Mouse (Mus musculus) liver, embryonic 12.5 days (tissue): ENCODE measurements around the gene Cd164. TPM values are rescaled to one million over a fixed set of nuclear protein-coding genes. Genes with fewer than 3 reads are reported as not detected.

ENCODE experiments used
- ATAC-seq: fragments of 200-750 bp; cut with Nextera tagmentation; 2 replicates; pipeline ENCODE4 v1.8.0; 2017; ENCODE audit warnings: moderate number of reproducible peaks, mild to moderate bottlenecking, moderate library complexity
- H3K27ac ChIP-seq: fragments of 300-500 bp; sonication (generic); 2 replicates; pipeline ENCODE4 v1.5.1; 2016; ENCODE audit warnings: mild to moderate bottlenecking
- H3K27me3 ChIP-seq: fragments of 300-500 bp; sonication (generic); replicated peaks from 2 replicates; pipeline ENCODE4 v1.6.1; 2016; ENCODE audit warnings: mild to moderate bottlenecking, moderate library complexity
- H3K36me3 ChIP-seq: fragments of 300-500 bp; sonication (generic); 2 replicates; pipeline ENCODE4 v1.6.1; 2016; ENCODE audit warnings: mild to moderate bottlenecking, moderate library complexity
- H3K4me1 ChIP-seq: fragments of 300-500 bp; sonication (generic); 2 replicates; pipeline ENCODE4 v1.6.1; 2016
- H3K4me2 ChIP-seq: fragments of 300-500 bp; sonication (generic); 2 replicates; pipeline ENCODE4 v1.6.1; 2016; ENCODE audit warnings: mild to moderate bottlenecking, moderate library complexity
- H3K4me3 ChIP-seq: fragments of 300-500 bp; sonication (generic); 2 replicates; pipeline ENCODE4 v1.5.1; 2016; ENCODE audit warnings: mild to moderate bottlenecking, moderate library complexity
- H3K9ac ChIP-seq: fragments of 300-500 bp; sonication (generic); 2 replicates; pipeline ENCODE4 v1.6.1; 2016; ENCODE audit warnings: mild to moderate bottlenecking, moderate library complexity
- H3K9me3 ChIP-seq: fragments of 300-500 bp; sonication (generic); replicated peaks from 2 replicates; pipeline ENCODE4 v1.6.1; 2016; ENCODE audit warnings: mild to moderate bottlenecking, moderate library complexity
- WGBS: fragments of 180-500 bp; shearing (Covaris S2); methylation state at CpG from one replicate; pipeline ENCODE4 v1.1.7; 2016; ENCODE audit not compliant: insufficient replicate concordance; 5-methylcytosine and 5-hydroxymethylcytosine counted together
- polyA plus RNA-seq: library from polyadenylated mRNA; unstranded; fragments of >200 nt; fragmentation: Nextera tagmentation; extraction: Ambion mirVana; gene quantifications from 2 replicates; pipeline ENCODE4 v1.2.1, GENCODE M21; 2016

Gene Cd164
- polyA plus RNA-seq, 1 experiment from 2014 or later = 83.6 TPM

DNA sequence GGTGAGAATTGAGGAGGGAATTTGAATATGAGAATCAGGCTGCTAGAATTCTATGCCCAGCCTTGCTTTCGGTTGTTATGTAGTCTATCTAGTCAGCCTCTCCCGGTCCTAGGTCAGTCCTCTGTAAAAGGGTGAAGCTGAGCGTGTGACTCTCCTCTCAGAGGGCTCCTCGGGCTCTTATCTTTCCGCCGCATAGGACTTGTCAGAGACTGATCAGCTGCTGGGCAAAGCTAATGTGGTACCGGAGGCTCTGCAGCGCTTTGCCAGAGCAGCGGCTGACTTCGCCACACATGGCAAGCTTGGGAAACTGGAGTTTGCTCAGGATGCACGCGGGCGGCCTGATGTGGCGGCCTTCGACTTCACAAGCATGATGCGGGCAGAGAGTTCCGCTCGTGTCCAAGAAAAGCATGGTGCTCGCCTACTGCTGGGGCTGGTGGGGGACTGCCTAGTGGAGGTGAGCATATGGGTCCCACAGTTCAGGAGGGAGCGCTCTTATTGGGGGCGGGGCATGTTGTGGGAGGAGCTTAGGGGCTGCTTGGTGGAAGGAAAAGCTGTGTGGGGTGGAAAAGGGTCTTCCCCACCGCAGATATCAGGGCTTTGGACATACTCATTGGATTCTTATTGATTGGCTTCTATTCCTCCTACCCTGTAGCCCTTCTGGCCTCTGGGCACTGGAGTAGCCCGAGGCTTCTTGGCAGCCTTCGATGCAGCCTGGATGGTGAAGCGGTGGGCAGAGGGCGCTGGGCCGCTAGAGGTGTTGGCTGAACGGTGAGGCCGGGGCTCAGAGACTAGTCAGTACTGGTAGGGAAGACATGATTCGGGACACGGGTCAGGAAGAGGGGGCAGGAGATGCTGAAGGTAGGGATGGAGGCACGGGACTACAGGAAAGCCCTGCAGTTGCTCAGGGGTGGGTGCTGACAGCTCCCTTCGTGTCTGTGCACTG is 38.0 kb upstream of the Cd164 start:
- H3K4me2 ChIP-seq = peak overlapping the region; percentile 55
- no peak overlapping the region for H3K9ac ChIP-seq
- peak; percentile 73 for ATAC-seq
- no peak overlapping the region for H3K27ac ChIP-seq
- peaks cover 4% of the 10 kb centered on the region for H3K27me3 ChIP-seq
- no peak overlapping the region for H3K4me3 ChIP-seq
- H3K9me3 ChIP-seq = no peaks in the 10 kb centered on the region
- peaks cover 51% of the 10 kb centered on the region for H3K4me1 ChIP-seq
- whole genome bisulfite sequencing = 46% methylated on average over 33 of the region's 33 CpGs
- peaks cover 45% of the 10 kb centered on the region for H3K36me3 ChIP-seq

DNA sequence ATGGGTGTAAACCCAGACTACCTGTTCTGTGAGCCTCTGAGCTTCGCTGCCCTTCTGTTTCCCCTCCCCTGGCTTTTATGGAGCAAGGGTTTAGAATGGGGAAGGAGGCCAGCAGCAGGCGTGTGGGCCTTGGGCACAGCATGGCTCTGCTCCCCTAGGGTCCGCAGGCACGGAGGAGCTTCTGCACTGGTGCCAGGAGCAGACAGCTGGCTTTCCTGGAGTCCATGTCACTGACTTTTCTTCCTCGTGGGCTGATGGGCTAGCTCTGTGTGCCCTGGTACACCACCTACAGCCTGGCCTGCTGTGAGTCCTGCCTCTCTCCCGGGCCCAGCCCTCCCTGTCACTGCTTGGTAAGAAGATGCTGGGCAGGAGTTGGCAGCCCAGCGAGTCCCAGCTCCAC is 36.8 kb upstream of the Cd164 start:
- 80% methylated on average over 7 of the region's 7 CpGs for WGBS
- Histone ChIP-seq H3K27ac (no peak overlapping the region), H3K27me3 (peaks cover 4% of the 10 kb centered on the region), H3K9me3 (no peaks in the 10 kb centered on the region), H3K4me2 (no peak overlapping the region), H3K9ac (no peak overlapping the region), H3K4me1 (peaks cover 39% of the 10 kb centered on the region), H3K36me3 (peaks cover 57% of the 10 kb centered on the region), H3K4me3 (no peak overlapping the region)
- ATAC-seq = no peak

DNA sequence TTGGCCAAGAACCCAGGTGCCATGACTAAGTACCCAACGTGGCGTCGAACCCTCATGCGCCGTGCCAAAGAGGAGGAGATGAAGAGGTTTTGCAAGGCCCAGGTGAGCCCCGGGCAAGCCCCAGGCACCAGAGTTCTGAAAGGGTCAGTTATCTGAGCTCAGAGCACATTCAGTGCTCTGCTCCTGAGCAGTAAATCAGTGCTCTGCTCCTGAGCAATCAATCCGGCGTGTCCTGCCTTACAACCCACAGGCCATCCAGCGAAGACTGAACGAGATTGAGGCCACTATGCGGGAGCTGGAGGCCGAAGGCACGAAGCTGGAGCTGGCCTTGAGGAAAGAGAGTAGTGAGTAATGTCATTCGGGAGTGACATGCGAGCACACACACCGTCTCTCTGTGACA is 33.4 kb upstream of the Cd164 start:
- 85% methylated on average over 16 of the region's 16 CpGs for WGBS
- ATAC-seq = no peak
- no peak overlapping the region for H3K27ac ChIP-seq
- H3K4me1 ChIP-seq = peaks cover 33% of the 10 kb centered on the region
- no peak overlapping the region for H3K4me2 ChIP-seq
- H3K27me3 ChIP-seq = peaks cover 9% of the 10 kb centered on the region; the same call in 1 of the 2 replicates
- peaks cover 59% of the 10 kb centered on the region for H3K36me3 ChIP-seq
- H3K9ac ChIP-seq = no peak overlapping the region
- no peaks in the 10 kb centered on the region for H3K9me3 ChIP-seq
- no peak overlapping the region for H3K4me3 ChIP-seq

DNA sequence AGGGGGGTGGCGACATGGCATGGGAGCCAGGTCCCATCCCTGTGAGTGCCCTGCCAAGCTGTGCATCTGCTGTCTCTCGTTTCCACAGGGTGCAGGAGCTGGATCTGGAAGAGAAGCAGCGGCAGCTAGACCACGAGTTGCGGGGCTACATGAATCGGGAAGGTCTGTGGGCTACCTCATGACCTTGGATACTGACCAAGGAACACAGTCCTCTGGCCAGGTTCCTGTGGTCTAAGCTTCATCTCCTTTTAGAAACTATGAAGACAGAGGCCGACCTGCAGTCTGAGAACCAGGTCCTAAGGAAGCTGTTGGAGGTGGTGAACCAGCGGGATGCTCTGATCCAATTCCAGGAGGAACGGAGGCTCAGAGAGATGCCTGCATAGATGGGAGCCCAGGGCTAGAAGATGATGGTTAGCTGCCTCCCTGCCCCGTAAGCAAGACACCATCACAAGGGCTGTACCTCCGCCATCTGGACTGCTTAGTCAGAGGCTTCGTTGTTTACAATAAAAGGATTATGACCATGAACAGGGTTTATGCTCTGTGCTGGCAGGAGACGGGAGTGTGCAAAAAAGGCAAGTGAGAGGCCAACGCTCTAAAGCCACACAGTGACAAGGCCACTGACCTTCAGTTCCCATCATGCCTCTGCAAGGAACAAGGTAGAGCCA is 32.6 kb upstream of the Cd164 start:
- peaks cover 11% of the 10 kb centered on the region; the same call in 1 of the 2 replicates for H3K27me3 ChIP-seq
- no peak overlapping the region for H3K4me3 ChIP-seq
- 80% methylated on average over 14 of the region's 14 CpGs for WGBS
- no peak overlapping the region for H3K4me2 ChIP-seq
- peaks cover 27% of the 10 kb centered on the region for H3K4me1 ChIP-seq
- H3K9ac ChIP-seq = no peak overlapping the region
- no peaks in the 10 kb centered on the region for H3K9me3 ChIP-seq
- peaks cover 59% of the 10 kb centered on the region for H3K36me3 ChIP-seq
- no peak for ATAC-seq
- no peak overlapping the region for H3K27ac ChIP-seq

DNA sequence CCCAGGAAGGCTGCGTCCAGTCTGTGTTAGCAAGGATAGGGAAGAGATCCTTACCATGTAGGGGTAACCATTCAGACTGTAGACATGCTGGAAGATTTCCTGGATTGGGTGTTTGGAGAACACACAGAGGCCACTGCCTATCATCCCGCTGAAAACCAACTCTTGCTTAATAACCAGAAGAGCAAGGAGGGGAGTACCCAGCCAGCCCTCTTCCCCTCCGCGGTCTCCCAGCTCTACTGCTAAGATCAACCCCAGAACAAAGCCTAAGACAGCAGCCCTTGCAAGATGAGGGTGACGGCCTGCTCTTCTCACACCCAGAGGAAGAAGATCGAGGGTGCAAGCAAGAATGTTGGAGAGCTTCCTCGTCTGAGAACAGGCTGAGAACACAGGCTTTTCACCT is 30.3 kb upstream of the Cd164 start:
- Histone ChIP-seq H3K9ac (no peak overlapping the region), H3K27ac (no peak overlapping the region)

DNA sequence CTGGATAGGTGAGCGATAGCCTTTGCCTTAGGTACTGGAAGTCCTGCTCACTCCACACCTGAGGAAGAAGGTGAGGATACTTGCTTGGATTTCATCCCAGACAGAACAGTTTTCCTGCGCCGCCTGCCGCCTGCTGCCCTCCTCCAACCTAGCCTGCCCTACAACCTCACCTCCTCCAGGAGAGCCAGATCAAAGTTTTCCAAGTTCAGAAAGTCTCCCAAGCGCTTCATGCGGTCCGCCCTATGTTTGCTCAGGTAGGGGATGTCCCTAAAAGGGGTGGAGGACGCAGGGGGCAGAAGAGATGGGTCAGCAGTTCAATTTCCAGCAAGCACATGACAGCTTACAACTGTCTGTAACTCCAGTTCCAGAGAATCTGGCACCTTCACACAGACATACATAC is 29.9 kb upstream of the Cd164 start:
- peak overlapping the region; percentile 74; the same call in 1 of the 2 replicates for H3K9ac ChIP-seq
- WGBS = 63% methylated on average over 8 of the region's 8 CpGs
- no peak for ATAC-seq
- 0 out of 2 replicates have a peak, but pooled peaks cover 8% of the 10 kb centered on the region for H3K27me3 ChIP-seq
- peak overlapping the region; percentile 74 for H3K4me3 ChIP-seq
- H3K4me2 ChIP-seq = peak overlapping the region; percentile 100
- H3K9me3 ChIP-seq = no peaks in the 10 kb centered on the region
- peaks cover 24% of the 10 kb centered on the region for H3K4me1 ChIP-seq
- H3K36me3 ChIP-seq = peaks cover 33% of the 10 kb centered on the region
- no peak overlapping the region for H3K27ac ChIP-seq

More for the DNA sequence above, 30.3 kb upstream of the Cd164 start:
- Histone ChIP-seq H3K4me2 (peak overlapping the region; percentile 100), H3K36me3 (peaks cover 38% of the 10 kb centered on the region), H3K27me3 (0 out of 2 replicates have a peak, but pooled peaks cover 11% of the 10 kb centered on the region), H3K4me1 (peaks cover 24% of the 10 kb centered on the region), H3K4me3 (peak overlapping the region; percentile 74), H3K9me3 (no peaks in the 10 kb centered on the region)
- ATAC-seq = no peak
- 36% methylated on average over 7 of the region's 7 CpGs for WGBS

DNA sequence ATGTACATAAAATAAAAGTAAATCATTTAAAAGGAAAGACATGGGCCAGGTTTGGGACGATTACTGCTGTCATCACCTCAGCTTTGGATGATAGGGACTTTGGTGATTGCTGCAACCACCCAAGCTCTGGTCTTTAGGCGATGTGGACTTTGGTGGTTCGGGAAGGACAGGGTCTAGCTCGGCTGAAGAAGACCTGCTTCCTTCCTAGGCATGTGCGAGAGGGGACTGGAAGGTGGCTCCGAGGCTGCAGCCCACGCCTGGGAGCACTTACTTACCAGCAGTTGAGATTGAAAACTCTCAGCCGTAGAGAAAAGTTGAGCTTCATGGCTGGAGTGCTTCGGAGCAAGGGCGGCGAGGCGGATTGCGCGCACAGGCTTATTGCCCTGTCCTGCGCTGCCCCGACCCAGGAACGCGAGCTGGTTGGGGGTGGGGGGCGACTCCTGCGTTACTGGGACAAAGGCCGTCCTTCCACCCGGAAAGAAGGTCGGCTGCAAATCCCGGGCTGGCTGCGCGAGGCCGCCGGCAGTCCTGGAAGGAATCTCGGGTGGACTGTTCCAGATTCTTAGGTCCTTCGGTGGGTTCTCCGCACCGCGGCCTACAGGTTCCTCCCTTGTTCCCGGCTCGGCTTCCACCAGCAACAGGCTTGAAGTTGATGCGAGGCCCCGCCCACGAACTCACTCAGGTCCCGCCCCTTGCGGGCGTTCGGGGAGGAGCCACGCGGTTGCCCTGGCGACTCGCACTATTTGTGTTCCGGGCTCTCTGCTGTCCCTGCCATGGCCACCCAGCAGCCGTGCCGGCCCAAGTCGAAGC is 29.3 kb upstream of the Cd164 start, which contains the start of the genes Smpd2 and Ppil6:
Smpd2 (minus strand) TSS at position 662 of the 810 bp plus-strand sequence.
Ppil6 (plus strand) TSS at position 732 of the 810 bp plus-strand sequence.
- WGBS = 2% methylated on average over 50 of the region's 50 CpGs
- peak within 1 kb of the TSS; percentile 100 for H3K4me2 ChIP-seq
- ATAC-seq = peak; percentile 90
- 0 out of 2 replicates have a peak, but pooled peaks cover 8% of the 10 kb centered on the region for H3K27me3 ChIP-seq
- H3K4me1 ChIP-seq = peaks cover 24% of the 10 kb centered on the region
- H3K9ac ChIP-seq = peak within 1 kb of the TSS; percentile 74
- no peaks in the 10 kb centered on the region for H3K9me3 ChIP-seq
- H3K36me3 ChIP-seq = peaks cover 27% of the 10 kb centered on the region
- peak within 1 kb of the TSS; percentile 27 for H3K27ac ChIP-seq
- peak within 1 kb of the TSS; percentile 74 for H3K4me3 ChIP-seq

DNA sequence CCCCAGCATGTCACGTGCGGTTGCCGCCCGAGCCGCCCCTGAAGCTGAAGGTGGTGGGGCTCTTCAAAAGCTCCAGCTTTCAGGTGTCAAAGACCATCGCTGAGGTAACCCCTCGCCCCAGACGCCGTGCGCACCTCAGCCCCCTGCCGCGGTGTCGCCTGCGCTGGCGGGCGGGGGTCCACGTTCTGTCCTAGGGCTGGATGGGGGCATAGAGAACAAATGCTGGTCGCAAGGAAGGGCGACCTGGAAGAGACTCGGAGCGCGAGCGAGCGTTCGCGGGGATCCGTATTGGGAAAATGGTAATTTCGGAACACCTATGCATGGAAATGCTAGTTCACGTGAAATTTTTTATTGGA is 28.7 kb upstream of the Cd164 start:
- WGBS = 1% methylated on average over 29 of the region's 29 CpGs
- Histone ChIP-seq H3K4me1 (peaks cover 24% of the 10 kb centered on the region), H3K4me2 (peak overlapping the region; percentile 100), H3K9me3 (no peaks in the 10 kb centered on the region), H3K9ac (peak overlapping the region; percentile 74), H3K27ac (0 out of 2 replicates have a peak overlapping the region, but pooled peaks have one; percentile 27), H3K4me3 (peak overlapping the region; percentile 74), H3K27me3 (0 out of 2 replicates have a peak, but pooled peaks cover 8% of the 10 kb centered on the region), H3K36me3 (peaks cover 21% of the 10 kb centered on the region)
- no peak for ATAC-seq

DNA sequence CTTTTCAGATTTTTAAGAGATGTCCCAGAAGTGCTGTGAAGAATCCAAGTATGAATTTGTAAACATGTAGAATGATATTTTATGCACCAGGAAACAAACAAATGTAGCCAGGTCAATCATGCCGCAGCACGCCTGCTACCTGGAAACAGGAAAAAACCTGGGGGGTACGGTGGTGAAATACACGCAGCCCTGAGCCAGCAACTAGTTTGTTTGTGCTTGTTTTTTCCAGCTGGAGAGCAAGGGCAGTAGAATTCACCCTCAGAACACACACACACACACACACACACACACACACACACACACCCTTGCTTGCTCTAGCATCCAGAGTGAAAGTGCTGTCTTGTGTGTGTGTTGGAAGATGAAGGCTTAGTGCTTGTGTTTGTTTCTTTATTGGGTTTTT is 28.1 kb upstream of the Cd164 start:
- no peak for ATAC-seq
- Histone ChIP-seq H3K4me3 (no peak overlapping the region), H3K9me3 (no peaks in the 10 kb centered on the region), H3K27ac (no peak overlapping the region), H3K36me3 (peaks cover 15% of the 10 kb centered on the region), H3K9ac (no peak overlapping the region), H3K4me2 (peak overlapping the region; percentile 100), H3K27me3 (0 out of 2 replicates have a peak, but pooled peaks cover 8% of the 10 kb centered on the region), H3K4me1 (peaks cover 24% of the 10 kb centered on the region)
- WGBS = 36% methylated on average over 4 of the region's 4 CpGs

DNA sequence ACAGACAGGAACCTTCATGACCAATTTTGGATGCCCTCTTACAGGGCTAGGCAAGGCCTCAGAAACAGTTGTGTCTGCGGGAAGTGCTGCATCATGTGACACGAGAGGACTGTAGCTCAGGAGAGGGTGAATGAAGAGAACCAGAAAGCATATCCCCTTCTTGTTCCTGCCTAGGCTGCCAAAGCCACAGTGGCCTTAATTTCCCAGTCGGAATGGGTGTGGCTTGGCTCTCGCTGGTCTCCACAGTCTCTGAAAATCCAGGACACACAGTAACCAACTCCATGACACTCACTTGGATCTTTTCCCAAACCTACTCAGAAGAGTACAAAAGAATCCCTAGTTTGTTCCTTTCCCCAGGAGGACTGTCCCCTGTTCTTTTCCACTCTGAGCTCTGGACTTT is 18.3 kb upstream of the Cd164 start:
- 62% methylated on average over 4 of the region's 4 CpGs for WGBS

DNA sequence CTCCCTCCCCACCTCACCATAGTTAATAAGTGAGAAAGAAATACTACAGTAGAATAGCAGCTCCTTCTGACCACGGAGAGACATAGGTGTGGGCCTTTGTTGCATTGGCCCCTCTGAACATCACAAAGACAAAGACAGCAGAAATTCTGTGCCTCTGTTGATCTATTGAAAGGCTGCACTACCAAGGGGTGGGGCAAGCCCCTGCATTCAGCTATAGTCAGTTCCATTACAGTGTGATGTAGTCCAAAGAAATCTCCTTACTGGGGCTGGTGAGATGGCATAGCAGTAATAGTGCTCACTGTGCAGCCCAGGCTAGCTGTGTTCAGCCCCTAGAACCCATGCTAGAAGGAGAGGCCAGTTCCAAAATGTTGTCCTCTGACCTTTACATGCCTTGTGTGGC is 14.2 kb upstream of the Cd164 start:
- no peak overlapping the region for H3K4me2 ChIP-seq
- no peak overlapping the region for H3K27ac ChIP-seq
- no peak overlapping the region for H3K4me3 ChIP-seq
- ATAC-seq = no peak
- H3K4me1 ChIP-seq = no peaks in the 10 kb centered on the region
- H3K27me3 ChIP-seq = no peaks in the 10 kb centered on the region
- H3K9me3 ChIP-seq = no peaks in the 10 kb centered on the region
- WGBS = 88% methylated on average over 1 of the region's 1 CpGs
- H3K36me3 ChIP-seq = no peaks in the 10 kb centered on the region
- H3K9ac ChIP-seq = no peak overlapping the region

More for the DNA sequence above, 18.3 kb upstream of the Cd164 start:
- H3K27ac ChIP-seq = no peak overlapping the region
- ATAC-seq = no peak
- H3K4me1 ChIP-seq = no peaks in the 10 kb centered on the region
- H3K9me3 ChIP-seq = no peaks in the 10 kb centered on the region
- H3K9ac ChIP-seq = no peak overlapping the region
- no peak overlapping the region for H3K4me2 ChIP-seq
- no peaks in the 10 kb centered on the region for H3K27me3 ChIP-seq
- no peaks in the 10 kb centered on the region for H3K36me3 ChIP-seq
- H3K4me3 ChIP-seq = no peak overlapping the region
